Mouse (Mus musculus) ovary, postnatal 14 days (tissue): ENCODE measurements around the gene Zcchc3.

Experiments
- DNase-seq: peaks from one replicate; pipeline ENCODE4 v3.0.0; 2022; ENCODE audit warnings: low spot score

The Zcchc3 gene

GRCm38 (mm10) chr2:152409781-152410180 lies 5.0 kb downstream of the Zcchc3 start:
- DNase-seq, result no peak

GRCm38 (mm10) chr2:152406126-152406525 lies 8.7 kb downstream of the Zcchc3 start:
- peak; percentile 90 for DNase-seq

- no peak for DNase-seq
Observed at GRCm38 (mm10) chr2:152399122-152399542, 15.7 kb downstream of the Zcchc3 start.

DNA sequence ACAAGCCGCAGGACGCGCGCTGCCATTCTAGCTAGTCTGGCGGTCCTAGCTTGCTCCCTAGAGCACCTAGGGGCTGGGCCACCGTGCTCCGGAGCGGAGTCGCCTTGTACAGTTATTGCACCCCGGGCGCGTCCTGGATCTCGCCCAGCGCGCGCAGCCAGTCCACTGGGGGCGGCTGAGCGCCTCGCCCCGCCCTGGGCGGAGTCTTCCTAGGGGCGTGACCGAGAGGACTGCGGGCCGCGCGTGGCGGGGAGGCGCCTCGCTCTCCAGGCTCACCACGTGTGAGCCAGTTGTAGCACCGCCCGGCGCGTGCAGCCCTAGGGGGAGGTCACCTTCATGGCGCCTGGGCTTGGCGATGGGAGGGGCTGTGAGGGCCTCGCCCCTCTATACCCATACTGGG lies 16.1 kb downstream of the Zcchc3 start:
- DNase-seq, result peak; percentile 92

DNA sequence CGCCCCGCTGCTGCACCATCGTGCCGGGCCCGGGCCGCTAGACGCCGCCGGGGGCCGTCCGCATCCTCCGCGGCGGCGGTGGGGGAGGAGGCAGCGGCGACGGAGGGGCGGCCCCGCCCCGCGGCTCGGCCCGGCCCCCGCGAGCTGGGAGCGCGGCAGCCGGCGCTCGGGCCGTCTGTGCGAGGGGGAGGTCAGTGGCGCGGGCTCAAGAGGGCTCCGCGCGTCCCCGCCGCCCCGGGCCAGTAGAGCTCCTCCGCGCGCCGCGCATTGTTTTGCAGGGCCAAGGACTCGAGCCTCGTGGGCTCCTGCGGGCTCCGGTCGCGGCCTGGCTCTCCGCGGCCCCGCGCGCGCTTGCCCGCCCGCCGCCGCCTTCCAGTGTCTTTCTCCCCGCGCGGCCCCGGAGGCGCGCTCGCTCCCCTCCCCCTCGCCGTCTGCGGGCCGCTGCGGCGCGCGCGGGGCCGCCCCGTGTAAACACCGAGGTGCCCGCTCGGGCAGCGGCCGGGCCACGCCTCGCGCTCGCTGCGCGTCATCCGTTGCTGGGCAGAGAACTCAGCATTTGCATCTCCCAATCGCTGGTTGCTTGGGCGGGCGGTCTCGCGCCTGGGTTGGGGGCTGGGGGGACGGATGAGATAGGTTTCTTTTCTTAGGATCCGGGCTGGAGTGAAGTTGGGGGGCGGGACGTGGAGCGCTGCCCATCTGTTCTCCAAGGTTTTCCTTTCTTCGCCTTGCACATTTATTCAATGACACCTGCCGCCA lies 17.0 kb downstream of the Zcchc3 start, which contains the start of gene Sox12:
Gene Sox12 (minus strand): TSS at position 384 of the 756 bp plus-strand sequence.
- DNase-seq, result peak; percentile 98

GRCm38 (mm10) chr2:152397004-152397589 lies 17.7 kb downstream of the Zcchc3 start:
- DNase-seq, result peak; percentile 75

- DNase-seq, result peak; percentile 85
Observed at GRCm38 (mm10) chr2:152396110-152397003, 18.5 kb downstream of the Zcchc3 start.

DNA sequence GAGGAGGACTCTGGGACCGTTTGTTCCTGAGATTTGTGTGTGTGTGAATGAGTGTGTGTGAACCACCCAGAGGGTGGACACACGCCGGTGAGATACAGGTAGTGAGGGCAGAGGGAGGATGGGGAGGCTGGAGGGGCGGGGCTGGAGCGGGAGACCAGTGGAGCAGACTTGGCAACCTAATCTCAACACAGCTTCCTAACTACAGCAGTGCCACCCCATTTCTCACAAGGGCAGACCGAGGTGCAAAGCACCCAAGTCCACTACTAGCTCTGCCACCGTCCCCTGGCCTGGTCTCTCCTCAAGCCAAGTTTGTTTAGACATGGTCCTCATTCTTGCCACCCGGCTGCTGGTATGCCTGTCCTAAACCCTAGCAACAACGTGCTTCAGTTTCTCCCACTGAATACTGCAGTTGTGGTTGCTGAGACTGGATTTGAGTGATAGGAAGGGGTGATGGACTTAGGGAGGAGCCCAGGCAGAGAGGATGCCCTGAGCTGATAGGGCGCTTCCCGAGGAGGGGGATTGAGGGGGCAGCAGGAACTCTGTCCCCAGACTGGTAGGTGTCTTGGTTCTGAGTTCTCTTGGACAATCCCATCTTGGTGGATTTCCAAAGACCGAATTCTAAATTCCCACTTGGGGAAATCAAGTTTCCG lies 19.4 kb downstream of the Zcchc3 start:
- no peak for DNase-seq

- no peak for DNase-seq
Observed at GRCm38 (mm10) chr2:152393225-152394017, 21.4 kb downstream of the Zcchc3 start.

DNA sequence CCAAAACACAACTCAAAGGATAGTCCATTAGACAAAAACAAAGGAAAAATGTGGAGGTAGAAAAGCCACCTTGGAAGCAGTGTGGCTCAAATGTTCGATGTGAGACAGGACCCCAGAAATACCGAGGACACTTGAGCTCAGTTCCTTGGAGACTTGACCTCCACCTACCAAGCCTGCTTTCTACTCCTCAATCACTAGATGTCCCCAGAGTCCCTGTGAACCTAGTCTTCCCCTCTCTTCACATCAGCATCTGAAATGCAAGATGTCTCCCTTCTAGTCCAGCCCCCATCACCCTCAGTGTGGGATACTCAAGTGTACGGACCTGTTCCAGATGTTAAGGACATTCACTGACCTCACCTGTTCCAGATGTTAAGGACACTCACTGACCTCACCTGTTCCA lies 22.0 kb downstream of the Zcchc3 start:
- DNase-seq, result peak; percentile 36

DNA sequence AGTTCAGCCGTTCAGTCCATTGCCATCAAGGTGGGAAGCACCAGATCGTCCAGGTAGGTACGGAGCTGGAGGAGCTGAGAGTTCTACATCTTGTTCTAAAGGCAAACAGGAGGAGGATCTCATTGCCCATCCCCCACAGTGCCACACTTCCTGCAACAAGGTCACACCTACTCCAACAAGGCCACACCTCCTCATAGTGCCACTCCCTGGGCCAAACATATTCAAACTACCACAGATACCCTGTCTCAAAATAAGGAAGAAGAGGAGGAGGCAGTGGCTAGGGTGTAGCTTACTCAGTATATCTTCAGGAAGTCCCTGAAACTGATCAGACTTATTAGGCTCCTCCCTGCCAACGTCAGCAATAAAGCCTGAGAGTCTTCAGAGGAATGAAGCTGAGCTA lies 30.6 kb downstream of the Zcchc3 start:
- no peak for DNase-seq

GRCm38 (mm10) chr2:152376345-152376741 lies 38.5 kb downstream of the Zcchc3 start, which contains the start of gene Nrsn2:
Gene Nrsn2, minus strand, starts transcription at chr2:152376638.
- no peak for DNase-seq

DNA sequence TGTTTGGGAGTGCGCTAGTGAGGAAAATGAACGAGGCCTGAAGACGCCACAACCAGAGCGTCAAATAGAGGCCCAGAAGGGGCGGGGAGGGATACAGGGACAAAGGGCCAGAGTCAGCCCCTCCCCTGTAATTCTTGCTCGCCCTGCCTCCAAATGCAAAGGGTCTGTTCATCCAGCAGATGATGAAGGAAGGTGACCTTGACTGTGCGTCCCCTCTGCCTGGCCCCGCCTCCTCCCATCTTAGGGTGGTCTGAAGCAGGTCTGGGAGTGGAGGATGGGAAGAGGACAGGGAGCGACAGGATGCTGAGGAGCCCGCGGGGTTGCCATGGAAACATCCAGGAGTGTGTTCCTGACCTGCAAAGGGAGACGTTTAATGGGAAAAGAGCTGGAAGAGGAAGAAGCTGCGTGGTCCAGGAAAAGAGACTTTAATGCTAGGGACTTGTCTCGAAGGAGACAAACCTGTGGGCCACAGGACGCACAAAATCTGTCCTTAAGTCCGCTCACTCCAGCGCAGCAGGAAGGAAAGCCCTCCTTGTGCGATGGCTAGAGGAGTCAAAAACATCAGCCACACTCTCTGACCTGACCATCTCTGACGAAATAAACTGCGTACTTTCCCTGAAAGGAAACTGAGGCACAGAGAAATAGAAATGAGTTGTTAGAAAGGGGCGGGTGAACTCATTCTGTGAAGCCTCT lies 39.0 kb downstream of the Zcchc3 start:
- DNase-seq, result no peak

DNA sequence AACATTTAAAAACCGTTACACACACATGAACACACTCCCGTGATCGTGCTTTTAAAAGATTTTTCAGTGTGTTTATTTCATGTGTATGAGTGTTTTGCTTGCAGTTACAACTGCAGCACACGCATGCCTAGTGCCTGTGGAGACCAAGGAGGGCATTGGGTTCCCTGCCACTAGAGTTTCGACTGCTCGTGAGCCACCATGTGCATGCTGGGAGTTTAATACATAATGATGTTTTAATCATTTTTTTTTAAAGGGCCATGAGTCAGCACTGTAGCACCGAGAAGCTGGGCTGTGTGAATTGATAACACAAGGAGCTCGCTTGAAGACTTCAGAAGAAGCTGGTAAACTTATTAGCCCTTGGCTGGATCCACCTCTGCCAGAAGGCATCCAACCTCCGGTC lies 41.3 kb downstream of the Zcchc3 start:
- DNase-seq, result no peak

- no peak for DNase-seq
Observed at GRCm38 (mm10) chr2:152372661-152373060, 42.2 kb downstream of the Zcchc3 start.

DNA sequence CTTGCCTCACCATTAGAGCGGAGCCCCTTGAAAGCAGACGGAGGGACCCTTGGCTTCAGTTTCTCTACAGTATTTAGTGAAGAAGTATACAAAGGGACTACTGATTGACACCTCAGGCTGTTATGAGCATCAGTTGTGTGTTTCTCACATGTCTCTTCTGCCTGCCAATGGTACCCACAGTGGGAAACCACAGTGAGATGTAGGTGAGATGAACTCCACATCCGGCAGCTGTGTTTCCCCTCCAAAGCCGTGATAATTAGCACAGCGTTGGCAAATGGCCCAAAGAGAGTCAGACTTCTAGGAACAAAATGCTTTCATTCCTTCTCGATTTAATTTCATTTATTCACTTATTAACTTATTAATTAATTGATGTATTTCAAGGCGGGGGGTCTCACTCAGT lies 42.7 kb downstream of the Zcchc3 start:
- DNase-seq, result no peak

- peak; percentile 52 for DNase-seq
Observed at GRCm38 (mm10) chr2:152368532-152369140, 46.2 kb downstream of the Zcchc3 start.

DNA sequence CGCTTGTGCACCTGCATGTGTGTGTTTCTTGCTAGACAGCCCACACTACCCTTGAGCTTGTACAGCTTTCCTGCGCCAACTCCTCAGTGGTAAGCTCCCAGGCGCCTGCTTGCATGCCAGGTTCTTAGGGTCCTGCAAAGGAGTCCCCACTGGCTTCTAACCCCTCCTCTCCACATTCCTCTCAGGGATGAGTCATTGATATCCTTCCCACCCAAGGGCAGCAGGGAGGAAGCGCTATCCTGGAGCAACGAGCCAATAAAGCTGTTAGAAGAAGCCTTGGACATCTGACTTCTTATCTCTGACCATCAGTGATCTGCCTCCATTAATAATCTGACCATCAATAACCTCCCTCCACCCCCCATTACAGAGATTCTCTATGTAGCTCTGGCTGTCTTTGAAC lies 46.9 kb downstream of the Zcchc3 start:
- DNase-seq, result no peak

- DNase-seq, result peak; percentile 84
Observed at GRCm38 (mm10) chr2:152363245-152364147, 51.3 kb downstream of the Zcchc3 start.
